Mouse (Mus musculus) G1E (cell line): Measurements from ENCODE around the gene Bcl9l. TPM values are rescaled to one million over a fixed set of nuclear protein-coding genes. Genes with fewer than 3 reads are reported as not detected.
A peak's percentile ranks its signal among the peaks of the same experiment; 100 is the strongest.

Source experiments
- ATAC-seq: 2 replicates; pipeline ENCODE4 v1.8.0; 2016; ENCODE audit warnings: mild to moderate bottlenecking; ENCODE audit not compliant: insufficient number of reproducible peaks, poor library complexity, low FRiP score, severe bottlenecking; ENCODE audit errors: extremely low read depth
- DNase-seq: peaks from one replicate; pipeline ENCODE4 v3.0.0; 2012; ENCODE audit warnings: low spot score
- H3K27me3 ChIP-seq: 2 replicates; pipeline ENCODE4 v1.6.1; 2012; ENCODE audit warnings: mild to moderate bottlenecking, low read length, inconsistent platforms; ENCODE audit not compliant: insufficient read depth
- H3K36me3 ChIP-seq: replicated peaks from 2 replicates; pipeline ENCODE3; 2012; ENCODE audit warnings: mild to moderate bottlenecking, inconsistent platforms
- H3K4me1 ChIP-seq: 2 replicates; pipeline ENCODE4 v1.6.1; 2012; ENCODE audit warnings: low read depth, low read length, inconsistent platforms, mixed read lengths; ENCODE audit not compliant: insufficient read depth
- H3K4me3 ChIP-seq: 2 replicates; pipeline ENCODE4 v1.5.1; 2012; ENCODE audit warnings: low read depth, mild to moderate bottlenecking, inconsistent platforms, low read length, moderate library complexity, mixed read lengths
- H3K9me3 ChIP-seq: replicated peaks from 2 replicates; pipeline ENCODE4 v1.6.1; 2012; ENCODE audit warnings: inconsistent platforms
- CTCF ChIP-seq: IDR thresholded peaks from 2 replicates; pipeline ENCODE4 v1.5.1; 2012; ENCODE audit warnings: low read depth, low read length, inconsistent platforms, mixed read lengths
- GATA1 ChIP-seq: IDR thresholded peaks from 2 replicates; pipeline ENCODE4 v1.6.1; 2012; ENCODE audit warnings: borderline replicate concordance, low read length, inconsistent platforms, mixed read lengths
- GATA2 ChIP-seq: IDR thresholded peaks from 2 replicates; pipeline ENCODE4 v1.6.1; 2012; ENCODE audit warnings: low read depth, low read length, inconsistent platforms, borderline replicate concordance
- POLR2AphosphoS5 ChIP-seq: IDR thresholded peaks from 2 replicates; pipeline ENCODE4 v1.6.1; 2012; ENCODE audit warnings: low read depth, low read length, inconsistent platforms; ENCODE audit not compliant: insufficient replicate concordance
- TAL1 ChIP-seq: conservative IDR thresholded peaks from 2 replicates; pipeline ENCODE4 v1.6.1; 2012; ENCODE audit warnings: low read depth, low read length, inconsistent platforms, mixed read lengths
- polyA plus RNA-seq: library from polyadenylated mRNA; stranded (reverse); fragments of >175 nt; gene quantifications from 2 replicates; pipeline ENCODE4 v1.2.3, GENCODE M21; 2012
- total RNA-seq, 2 experiments: library from RNA; stranded (forward) in 1 of 2; stranded (reverse) in 1 of 2; fragments of 200-1000 nt in 1 of 2; fragments of >200 nt in 1 of 2; fragmentation: Nextera tagmentation in 1 of 2; gene quantifications; 2 replicates each; pipeline ENCODE4 v1.2.3; 2014 to 2017

Gene Bcl9l
- total and polyA plus RNA-seq, 3 experiments = 0.14 to 0.16 TPM; not detected in 1

DNA sequence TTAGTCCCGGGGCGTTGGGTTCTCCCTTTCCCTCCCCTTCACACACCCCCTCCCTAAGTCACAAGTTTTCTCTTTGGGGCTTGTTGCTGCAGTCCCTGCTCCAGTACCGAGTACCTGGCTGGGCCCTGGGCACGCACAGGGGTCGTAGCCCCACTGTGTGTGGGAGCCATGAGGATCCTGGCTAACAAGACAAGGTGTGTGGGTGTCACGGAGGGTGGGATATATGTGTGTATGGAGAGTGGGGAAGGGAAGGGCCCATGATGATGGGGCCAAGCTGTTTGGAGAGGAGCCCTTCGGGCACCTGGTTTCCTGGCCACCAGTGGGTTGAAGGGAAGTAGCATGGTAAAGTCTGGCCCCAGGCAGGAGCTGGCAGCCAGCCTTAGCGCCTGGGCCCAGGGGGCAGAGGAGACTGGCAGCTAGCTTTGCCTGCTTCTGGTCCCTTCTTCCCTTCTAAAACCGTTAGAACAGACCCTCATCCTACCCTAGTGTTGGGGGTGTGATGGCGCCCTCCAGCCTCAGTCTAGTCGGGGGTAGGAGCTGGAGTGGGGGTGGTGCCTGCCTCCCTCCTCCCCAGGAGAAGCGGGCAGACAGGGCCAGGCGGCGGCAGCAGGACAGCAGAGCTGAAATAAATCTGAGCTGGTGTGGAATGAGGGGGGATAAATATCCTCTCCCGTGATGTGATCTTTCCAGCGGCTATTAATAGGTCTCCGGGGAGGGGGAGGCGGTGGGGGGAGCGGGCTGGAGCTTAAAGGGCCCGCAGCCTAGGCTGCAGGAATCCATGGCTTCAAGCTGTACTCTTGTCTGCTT lies 16.9 kb downstream of the Bcl9l start:
- peaks cover 51% of the 10 kb centered on the region for H3K27me3 ChIP-seq
- H3K9me3 ChIP-seq = no peaks in the 10 kb centered on the region
- DNase-seq = no peak
- ATAC-seq = no peak
- peaks cover 8% of the 10 kb centered on the region; the same call in 1 of the 2 replicates for H3K4me1 ChIP-seq
- H3K4me3 ChIP-seq = no peak overlapping the region
- TF ChIP-seq GATA2 (no peak), TAL1 (no peak)
- H3K36me3 ChIP-seq = no peaks in the 10 kb centered on the region

DNA sequence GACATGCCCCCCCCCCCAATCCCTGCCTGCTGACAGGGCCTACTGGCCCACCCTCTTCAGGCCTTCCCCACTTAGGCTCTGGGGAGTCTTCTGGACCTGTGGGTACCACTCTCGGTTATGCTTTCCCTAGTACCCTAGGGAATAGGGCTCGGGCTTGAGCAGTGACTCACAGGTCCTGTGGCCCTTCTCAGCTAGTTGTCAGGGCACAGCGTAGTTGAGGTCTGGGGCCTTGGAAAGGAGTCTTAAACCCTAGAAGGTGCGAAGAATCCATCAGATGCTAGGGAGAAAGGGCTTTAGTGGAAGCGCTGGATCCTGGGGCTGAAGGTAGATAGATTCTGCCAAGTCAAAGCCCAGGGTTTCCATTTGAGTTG lies 17.5 kb downstream of the Bcl9l start:
- ATAC-seq = no peak
- H3K9me3 ChIP-seq = no peaks in the 10 kb centered on the region
- no peak for DNase-seq
- peaks cover 48% of the 10 kb centered on the region for H3K27me3 ChIP-seq
- H3K4me1 ChIP-seq = peaks cover 8% of the 10 kb centered on the region; the same call in 1 of the 2 replicates
- TF ChIP-seq TAL1 (no peak), CTCF (no peak), POLR2AphosphoS5 (no peak), GATA1 (no peak), GATA2 (no peak)
- no peak overlapping the region for H3K4me3 ChIP-seq
- H3K36me3 ChIP-seq = no peaks in the 10 kb centered on the region

GRCm38 (mm10) chr9:44500638-44501175 lies 18.1 kb downstream of the Bcl9l start:
- TF ChIP-seq GATA1 = no peak
- no peak for TF ChIP-seq POLR2AphosphoS5
- TF ChIP-seq CTCF = no peak
- TF ChIP-seq GATA2 = no peak
- TF ChIP-seq TAL1 = no peak
- ATAC-seq = no peak
- peaks cover 51% of the 10 kb centered on the region for H3K27me3 ChIP-seq

DNA sequence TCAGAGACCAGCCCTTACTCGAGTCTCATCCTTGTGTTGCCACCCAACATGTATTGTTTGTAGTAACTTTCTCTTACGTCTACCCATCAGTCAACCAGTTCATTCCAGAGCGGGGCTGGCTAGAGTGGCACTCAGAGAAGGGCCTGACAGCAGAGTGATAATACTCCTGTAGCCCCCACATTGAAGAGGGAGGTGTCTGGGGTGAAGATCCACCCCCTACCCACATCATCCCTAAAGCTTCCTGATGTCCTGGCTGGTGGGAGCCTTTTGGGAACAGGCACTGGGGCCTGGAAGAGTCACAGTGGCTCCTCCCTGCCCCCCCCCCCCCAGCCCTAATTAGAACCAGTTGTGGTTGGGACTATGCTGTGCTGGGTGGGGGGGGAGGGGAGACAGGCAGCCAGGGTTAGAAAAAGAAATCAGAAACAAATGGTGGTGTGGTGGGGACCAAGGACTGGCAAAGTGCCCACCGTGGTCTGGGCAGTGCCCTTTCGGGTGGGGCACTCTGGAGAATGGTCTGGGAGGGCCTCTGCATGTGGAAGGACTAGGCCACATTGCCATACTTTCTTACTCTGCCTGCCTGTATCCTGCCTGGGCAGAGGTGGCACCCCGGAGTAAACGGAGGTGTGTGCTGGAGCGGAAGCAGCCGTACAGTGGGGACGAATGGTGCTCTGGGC lies 18.7 kb downstream of the Bcl9l start:
- peaks cover 14% of the 10 kb centered on the region; the same call in 1 of the 2 replicates for H3K4me1 ChIP-seq
- peaks cover 49% of the 10 kb centered on the region for H3K27me3 ChIP-seq
- H3K4me3 ChIP-seq = peak overlapping the region; percentile 14; the same call in 1 of the 2 replicates
- no peaks in the 10 kb centered on the region for H3K9me3 ChIP-seq
- no peaks in the 10 kb centered on the region for H3K36me3 ChIP-seq
- ATAC-seq = no peak
- TF ChIP-seq GATA2 (no peak), POLR2AphosphoS5 (no peak), TAL1 (no peak), CTCF (no peak), GATA1 (no peak)
- no peak for DNase-seq

More at GRCm38 (mm10) chr9:44500638-44501175, 18.1 kb downstream of the Bcl9l start:
- no peak for DNase-seq
- no peaks in the 10 kb centered on the region for H3K9me3 ChIP-seq
- no peaks in the 10 kb centered on the region for H3K36me3 ChIP-seq
- peaks cover 10% of the 10 kb centered on the region; the same call in 1 of the 2 replicates for H3K4me1 ChIP-seq
- H3K4me3 ChIP-seq = no peak overlapping the region

DNA sequence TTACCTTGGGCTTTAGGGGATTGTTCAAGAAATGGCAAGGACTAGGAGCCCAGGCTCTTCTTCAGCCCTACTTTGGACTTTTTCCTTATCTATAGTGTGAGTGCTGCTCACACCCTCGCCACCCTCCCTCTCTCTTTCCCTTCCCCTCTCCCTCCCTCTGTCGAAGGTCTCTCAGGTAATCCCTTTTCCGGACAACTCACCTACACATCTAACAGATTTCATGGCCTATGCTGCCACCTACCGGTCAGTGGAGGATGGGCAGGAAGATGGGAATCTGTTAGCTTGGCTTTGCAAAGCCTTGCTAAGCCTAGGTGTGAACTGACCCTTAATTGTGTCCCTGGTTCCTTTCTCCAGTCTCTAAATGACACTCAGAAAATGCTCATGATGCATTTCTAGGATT lies 19.4 kb downstream of the Bcl9l start:
- H3K36me3 ChIP-seq = no peaks in the 10 kb centered on the region
- no peaks in the 10 kb centered on the region for H3K9me3 ChIP-seq
- peaks cover 46% of the 10 kb centered on the region for H3K27me3 ChIP-seq
- ATAC-seq = no peak
- no peak for TF ChIP-seq POLR2AphosphoS5
- peak; percentile 92 for TF ChIP-seq CTCF
- H3K4me1 ChIP-seq = peaks cover 14% of the 10 kb centered on the region; the same call in 1 of the 2 replicates
- no peak overlapping the region for H3K4me3 ChIP-seq
- peak; percentile 58 for DNase-seq

DNA sequence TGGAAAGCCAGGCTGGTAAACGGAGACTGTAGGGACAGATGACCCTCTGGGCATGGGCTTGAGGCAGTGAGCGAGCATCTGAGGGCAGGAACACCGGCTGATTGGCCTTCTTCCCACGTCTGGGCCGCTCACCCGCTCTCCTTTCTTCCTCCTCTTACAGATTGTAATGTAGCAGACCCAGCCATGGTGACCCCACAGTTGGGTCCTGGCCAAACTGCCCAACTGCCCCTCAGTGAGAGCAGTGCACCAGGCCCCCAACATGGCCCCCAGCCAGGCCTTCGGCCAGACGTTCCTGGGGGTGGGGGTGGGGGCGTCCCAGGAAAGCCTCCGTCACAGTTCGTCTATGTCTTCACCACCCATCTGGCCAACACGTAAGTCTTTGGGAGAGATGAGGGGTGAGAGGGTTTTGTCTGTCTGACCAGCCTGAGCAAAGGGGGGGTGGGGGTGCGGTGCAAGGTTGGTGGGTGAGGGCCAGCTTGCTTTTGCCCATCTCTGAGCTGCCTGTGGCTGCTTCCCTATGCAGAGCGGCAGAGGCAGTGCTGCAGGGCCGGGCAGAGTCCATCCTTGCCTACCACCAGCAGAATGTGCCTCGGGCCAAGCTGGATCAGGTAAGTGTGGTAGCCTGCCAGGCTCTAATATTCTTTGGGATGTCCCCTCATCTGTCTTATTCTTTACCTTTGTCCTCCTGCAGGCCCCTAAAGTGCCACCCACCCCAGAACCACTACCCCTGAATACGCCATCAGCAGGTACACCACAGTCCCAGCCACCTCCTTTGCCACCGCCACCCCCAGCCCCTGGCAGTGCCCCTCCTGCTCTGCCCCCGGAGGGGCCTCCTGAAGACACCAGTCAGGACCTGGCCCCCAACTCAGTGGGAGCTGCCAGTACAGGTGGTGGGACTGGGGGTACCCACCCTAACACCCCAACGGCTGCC lies 22.5 kb downstream of the Bcl9l start:
- Histone ChIP-seq H3K4me3 (no peak overlapping the region), H3K36me3 (no peaks in the 10 kb centered on the region), H3K9me3 (no peaks in the 10 kb centered on the region), H3K4me1 (peaks cover 11% of the 10 kb centered on the region; the same call in 1 of the 2 replicates), H3K27me3 (peaks cover 21% of the 10 kb centered on the region)
- DNase-seq (no peak), ATAC-seq (no peak)
- no peak for TF ChIP-seq GATA2
